Mouse (Mus musculus): ENCODE results near the gene Actr2. TPM values are rescaled to one million over a fixed set of nuclear protein-coding genes. Genes with fewer than 3 reads are reported as not detected.
A peak's percentile ranks its signal among the peaks of the same experiment; 100 is the strongest.
"Not testable (repeated sequence)": the region's sequence is repeated elsewhere in the genome, so short reads cannot be mapped to it uniquely, and the experiment has no call there.

Gene Actr2
- polyA plus RNA-seq, 2 experiments = 30.3 to 31.0 TPM

DNA sequence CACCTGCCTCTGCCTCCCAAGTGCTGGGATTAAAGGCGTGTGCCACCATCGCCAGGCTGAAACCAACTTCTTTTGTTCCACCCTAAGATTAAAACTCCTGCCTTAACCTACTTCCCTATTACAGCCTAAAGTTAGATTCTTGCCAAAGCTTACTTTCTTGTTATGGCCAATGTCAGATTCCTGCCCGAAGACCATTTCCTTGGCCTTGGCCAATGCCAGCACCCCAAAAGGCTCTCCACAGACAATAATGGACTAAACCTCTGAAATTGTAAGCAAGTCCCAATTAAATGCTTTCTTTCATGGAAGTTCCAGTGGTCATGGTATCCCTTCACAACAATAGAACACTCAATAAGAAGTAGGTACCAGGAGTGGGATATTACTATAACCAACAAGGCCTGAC, 37.2 kb upstream of the Actr2 start:
- no peaks in the 10 kb centered on the region for H3K9me3 ChIP-seq (ENCODE audit: control insufficient read depth, low read length)
- ATAC-seq (ENCODE audit: insufficient read depth) = no peak
- no peak overlapping the region for H3K9ac ChIP-seq (replicated peaks)
- no peak overlapping the region for H3K4me3 ChIP-seq (ENCODE audit: insufficient read depth in 1 of 2, low read depth in 2 of 2, low read length in 2 of 2)
- no peak for TF ChIP-seq EP300 (IDR thresholded peaks at IDR 0.05; ENCODE audit: low read depth)
- TF ChIP-seq CTCF (IDR thresholded peaks at IDR 0.05; ENCODE audit: low read depth) = no peak
- no peaks in the 10 kb centered on the region for H3K27me3 ChIP-seq (ENCODE audit: control insufficient read depth, insufficient read depth, low read length)
- no peaks in the 10 kb centered on the region for H3K36me3 ChIP-seq (replicated peaks; ENCODE audit: control insufficient read depth, insufficient read depth, low read depth)
- DNase-seq (ENCODE audit: low read depth in 3 of 3, low spot score in 3 of 3) = no peak
- 71% methylated on average over 3 of the region's 3 CpGs for WGBS (ENCODE audit: insufficient replicate concordance)
- no peak overlapping the region for H3K4me2 ChIP-seq (ENCODE audit: low read depth)
- H3K27ac ChIP-seq = no peak overlapping the region
- no peaks in the 10 kb centered on the region for H3K4me1 ChIP-seq (replicated peaks; ENCODE audit: control insufficient read depth in 2 of 2, insufficient read depth in 2 of 2, low read length in 1 of 2)

GRCm38 (mm10) chr11:20145383-20145782, 32.7 kb upstream of the Actr2 start:
- no peak for ATAC-seq (ENCODE audit: insufficient read depth)
- WGBS (ENCODE audit: insufficient replicate concordance) = 56% methylated on average over 9 of the region's 9 CpGs
- H3K27ac ChIP-seq = peak overlapping the region; percentile 27; the same call in 1 of the 2 replicates

GRCm38 (mm10) chr11:20144536-20145263, 32.0 kb upstream of the Actr2 start:
- Histone ChIP-seq H3K9me3 (ENCODE audit: control insufficient read depth, low read length) (no peaks in the 10 kb centered on the region), H3K9ac (replicated peaks) (no peak overlapping the region), H3K4me3 (ENCODE audit: insufficient read depth in 1 of 2, low read depth in 2 of 2, low read length in 2 of 2) (no peak overlapping the region), H3K36me3 (replicated peaks; ENCODE audit: control insufficient read depth, insufficient read depth, low read depth) (no peaks in the 10 kb centered on the region), H3K4me2 (ENCODE audit: low read depth) (no peak overlapping the region), H3K4me1 (replicated peaks; ENCODE audit: control insufficient read depth in 2 of 2, insufficient read depth in 2 of 2, low read length in 1 of 2) (no peaks in the 10 kb centered on the region), H3K27ac (peak overlapping the region; percentile 27), H3K27me3 (ENCODE audit: control insufficient read depth, insufficient read depth, low read length) (no peaks in the 10 kb centered on the region)
- DNase-seq (ENCODE audit: low read depth in 3 of 3, low spot score in 3 of 3) = peak in 1 of 3 experiments; percentile 3
- no peak for TF ChIP-seq CTCF (IDR thresholded peaks at IDR 0.05; ENCODE audit: low read depth)
- no peak for TF ChIP-seq EP300 (IDR thresholded peaks at IDR 0.05; ENCODE audit: low read depth)
- no peak for ATAC-seq (ENCODE audit: insufficient read depth)
- 72% methylated on average over 9 of the region's 9 CpGs for WGBS (ENCODE audit: insufficient replicate concordance)

More at GRCm38 (mm10) chr11:20145383-20145782, 32.7 kb upstream of the Actr2 start:
- no peak for TF ChIP-seq CTCF (IDR thresholded peaks at IDR 0.05; ENCODE audit: low read depth)
- TF ChIP-seq EP300 (IDR thresholded peaks at IDR 0.05; ENCODE audit: low read depth) = no peak
- Histone ChIP-seq H3K4me1 (replicated peaks; ENCODE audit: control insufficient read depth in 2 of 2, insufficient read depth in 2 of 2, low read length in 1 of 2) (no peaks in the 10 kb centered on the region), H3K9ac (replicated peaks) (no peak overlapping the region), H3K4me2 (ENCODE audit: low read depth) (no peak overlapping the region), H3K27me3 (ENCODE audit: control insufficient read depth, insufficient read depth, low read length) (no peaks in the 10 kb centered on the region), H3K4me3 (ENCODE audit: insufficient read depth in 1 of 2, low read depth in 2 of 2, low read length in 2 of 2) (no peak overlapping the region), H3K9me3 (ENCODE audit: control insufficient read depth, low read length) (no peaks in the 10 kb centered on the region), H3K36me3 (replicated peaks; ENCODE audit: control insufficient read depth, insufficient read depth, low read depth) (no peaks in the 10 kb centered on the region)
- DNase-seq (ENCODE audit: low read depth in 3 of 3, low spot score in 3 of 3) = no peak

- not testable (repeated sequence) for H3K9ac ChIP-seq (replicated peaks); H3K9me3 ChIP-seq (ENCODE audit: control insufficient read depth, low read length); H3K4me3 ChIP-seq (ENCODE audit: insufficient read depth in 1 of 2, low read depth in 2 of 2, low read length in 2 of 2); DNase-seq (ENCODE audit: low read depth in 3 of 3, low spot score in 3 of 3); H3K27ac ChIP-seq; H3K36me3 ChIP-seq (replicated peaks; ENCODE audit: control insufficient read depth, insufficient read depth, low read depth); ATAC-seq (ENCODE audit: insufficient read depth); H3K4me1 ChIP-seq (replicated peaks; ENCODE audit: control insufficient read depth in 2 of 2, insufficient read depth in 2 of 2, low read length in 1 of 2); H3K27me3 ChIP-seq (ENCODE audit: control insufficient read depth, insufficient read depth, low read length); H3K4me2 ChIP-seq (ENCODE audit: low read depth)
- TF ChIP-seq CTCF (IDR thresholded peaks at IDR 0.05; ENCODE audit: low read depth) = peak; percentile 20; the same call in 1 of the 2 replicates
- WGBS (ENCODE audit: insufficient replicate concordance) = 59% methylated on average over 4 of the region's 4 CpGs
Measured at GRCm38 (mm10) chr11:20143687-20144086, 31.0 kb upstream of the Actr2 start.

DNA sequence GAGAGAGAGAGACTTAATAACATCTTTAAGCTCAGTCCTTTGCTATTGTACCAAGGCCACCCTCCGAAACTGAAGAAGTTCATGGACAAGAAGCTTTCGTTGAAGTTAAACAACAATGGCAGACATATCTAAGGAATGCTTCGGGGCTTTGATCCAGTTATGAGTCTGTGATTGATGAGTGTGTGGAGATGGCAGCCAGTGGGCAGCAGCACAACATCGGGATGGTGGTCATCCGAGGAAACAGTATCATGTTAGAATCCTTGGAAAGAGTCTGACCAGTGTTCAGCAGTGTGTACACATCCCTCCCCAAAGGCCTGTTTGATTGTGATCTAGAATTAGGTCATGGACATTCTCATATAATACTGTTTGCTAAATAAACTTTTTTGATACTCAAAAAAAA, 29.8 kb upstream of the Actr2 start:
- DNase-seq (ENCODE audit: low read depth in 3 of 3, low spot score in 3 of 3) (no peak), ATAC-seq (ENCODE audit: insufficient read depth) (no peak)
- Histone ChIP-seq H3K4me1 (replicated peaks; ENCODE audit: control insufficient read depth in 2 of 2, insufficient read depth in 2 of 2, low read length in 1 of 2) (no peaks in the 10 kb centered on the region), H3K9ac (replicated peaks) (no peak overlapping the region), H3K27ac (no peak overlapping the region), H3K9me3 (ENCODE audit: control insufficient read depth, low read length) (no peaks in the 10 kb centered on the region), H3K4me2 (ENCODE audit: low read depth) (no peak overlapping the region), H3K36me3 (replicated peaks; ENCODE audit: control insufficient read depth, insufficient read depth, low read depth) (no peaks in the 10 kb centered on the region), H3K4me3 (ENCODE audit: insufficient read depth in 1 of 2, low read depth in 2 of 2, low read length in 2 of 2) (no peak overlapping the region), H3K27me3 (ENCODE audit: control insufficient read depth, insufficient read depth, low read length) (no peaks in the 10 kb centered on the region)
- 71% methylated on average over 5 of the region's 5 CpGs for WGBS (ENCODE audit: insufficient replicate concordance)
- TF ChIP-seq CTCF (IDR thresholded peaks at IDR 0.05; ENCODE audit: low read depth) (no peak), EP300 (IDR thresholded peaks at IDR 0.05; ENCODE audit: low read depth) (no peak)

Measured in liver, embryonic 14.5 days (tissue).